Mouse (Mus musculus): ENCODE data around the gene Krtcap2. TPM values are rescaled to one million over a fixed set of nuclear protein-coding genes. Genes with fewer than 3 reads are reported as not detected.

Gene Krtcap2
- polyA plus RNA-seq, 1 experiment from 2014 or later = 282 TPM

DNA sequence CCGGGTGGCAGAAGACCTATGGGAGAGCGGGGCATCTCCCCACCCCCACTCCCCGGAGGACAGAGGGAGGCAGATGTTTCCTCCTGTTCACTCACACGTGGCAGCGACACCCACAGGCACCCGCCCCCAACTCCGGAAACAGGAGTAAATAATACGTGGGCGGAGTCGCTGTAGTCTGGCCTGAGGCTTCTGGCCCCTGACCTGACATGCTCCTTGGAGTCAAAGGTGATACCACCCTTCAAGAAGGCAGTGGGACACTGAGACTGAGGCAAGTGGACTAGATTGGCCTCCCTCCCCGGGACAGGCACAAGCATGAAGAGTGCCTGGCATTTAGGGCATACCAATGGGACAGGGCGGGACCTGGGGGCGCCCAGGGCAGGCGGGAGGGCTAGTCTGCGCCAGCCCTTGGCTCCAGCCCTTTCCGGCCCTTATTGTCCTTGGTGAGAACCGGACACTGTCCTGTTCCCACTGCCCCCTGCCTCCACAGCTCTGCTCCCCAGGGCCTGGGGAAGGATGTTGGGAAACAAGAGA is 5.7 kb downstream of the Krtcap2 start:
- Histone ChIP-seq H3K9ac (no peak overlapping the region; the same call in 1 of the 2 replicates), H3K27me3 (no peaks in the 10 kb centered on the region), H3K4me1 (peaks cover 43% of the 10 kb centered on the region), H3K9me3 (no peaks in the 10 kb centered on the region), H3K36me3 (peaks cover 13% of the 10 kb centered on the region), H3K27ac (peak overlapping the region; percentile 79), H3K4me2 (peak overlapping the region; percentile 39), H3K4me3 (0 out of 2 replicates have a peak overlapping the region, but pooled peaks have one; percentile 6)
- WGBS = 7% methylated on average over 17 of the region's 17 CpGs
- peak; percentile 50 for ATAC-seq (ENCODE audit: borderline replicate concordance, extremely low read depth, low FRiP score, low TSS enrichment)

DNA sequence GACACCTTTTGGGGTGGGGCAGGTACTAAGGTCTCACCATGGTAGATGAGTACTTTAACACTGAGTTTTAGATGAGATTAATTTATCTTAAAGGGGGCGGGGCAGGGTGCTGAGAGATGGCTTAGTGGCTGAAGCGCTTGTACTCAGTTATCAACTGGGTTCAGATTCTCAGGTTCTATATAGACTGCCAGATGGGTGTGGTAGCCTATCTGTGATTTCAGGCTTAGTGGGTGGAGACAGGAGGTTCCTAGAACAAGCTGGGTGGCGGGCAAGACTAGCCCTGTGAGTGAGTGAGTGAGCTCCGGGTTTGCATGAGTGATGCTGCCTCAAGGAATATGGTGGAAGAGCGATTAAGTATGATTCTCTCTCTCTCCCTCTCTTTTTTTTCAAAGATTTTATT is 9.2 kb downstream of the Krtcap2 start:
- Histone ChIP-seq H3K27ac (no peak overlapping the region), H3K36me3 (no peaks in the 10 kb centered on the region), H3K4me3 (no peak overlapping the region), H3K4me2 (no peak overlapping the region), H3K9me3 (no peaks in the 10 kb centered on the region), H3K27me3 (no peaks in the 10 kb centered on the region), H3K9ac (no peak overlapping the region), H3K4me1 (peaks cover 27% of the 10 kb centered on the region)
- 87% methylated on average over 5 of the region's 5 CpGs for WGBS
- no peak for ATAC-seq (ENCODE audit: borderline replicate concordance, extremely low read depth, low FRiP score, low TSS enrichment)

DNA sequence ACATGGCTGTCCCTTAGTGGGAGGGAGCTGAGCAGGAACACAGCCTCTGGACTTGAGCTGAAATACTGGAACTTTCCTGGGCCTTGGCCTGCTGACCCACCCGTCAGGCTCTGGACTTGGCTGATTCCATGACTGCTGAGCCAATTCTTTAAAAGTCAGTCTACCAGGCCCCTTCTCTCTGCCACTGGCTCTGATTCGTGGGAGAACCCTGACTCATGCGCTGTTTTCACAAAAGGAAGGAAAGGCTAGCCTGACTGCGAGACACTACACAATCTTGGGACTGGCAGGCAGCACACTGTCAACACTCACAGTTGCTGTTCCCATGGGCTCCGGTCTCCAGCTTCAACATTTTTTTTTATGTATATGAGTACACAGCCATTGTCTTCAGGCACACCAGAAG is 10.4 kb downstream of the Krtcap2 start:
- no peak for ATAC-seq (ENCODE audit: borderline replicate concordance, extremely low read depth, low FRiP score, low TSS enrichment)
- H3K36me3 ChIP-seq = no peaks in the 10 kb centered on the region
- no peak overlapping the region for H3K27ac ChIP-seq
- no peaks in the 10 kb centered on the region for H3K27me3 ChIP-seq
- WGBS = 67% methylated on average over 5 of the region's 5 CpGs
- no peaks in the 10 kb centered on the region for H3K9me3 ChIP-seq
- H3K4me3 ChIP-seq = no peak overlapping the region
- no peak overlapping the region for H3K4me2 ChIP-seq
- peaks cover 17% of the 10 kb centered on the region for H3K4me1 ChIP-seq
- no peak overlapping the region for H3K9ac ChIP-seq

DNA sequence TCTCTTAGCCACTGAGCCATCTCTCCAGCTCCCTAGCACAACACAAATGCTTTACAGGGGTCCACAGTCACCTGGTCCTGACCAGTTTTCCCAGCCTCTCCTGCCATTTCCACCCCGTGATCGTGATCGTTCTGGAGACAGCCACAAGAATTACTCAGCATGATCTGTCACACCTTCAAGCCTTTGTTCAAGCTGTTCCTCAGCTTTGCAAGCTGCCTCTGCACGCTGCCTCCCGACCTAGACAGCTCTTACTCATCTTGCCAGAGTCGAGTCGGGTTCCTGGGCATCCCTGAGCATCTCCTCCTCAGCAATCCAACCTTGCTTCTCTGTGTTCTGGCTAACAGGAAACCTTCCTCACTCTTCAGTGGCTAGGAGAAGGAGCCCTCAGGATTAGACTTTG is 13.3 kb downstream of the Krtcap2 start, which contains the start of gene Dpm3:
Gene Dpm3, plus strand, starts transcription at position 283 of the 400 bp plus-strand sequence.
- WGBS = 48% methylated on average over 7 of the region's 7 CpGs
- Histone ChIP-seq H3K27ac (no peak within 1 kb of the TSS), H3K4me2 (no peak within 1 kb of the TSS), H3K9me3 (no peaks in the 10 kb centered on the region), H3K9ac (no peak within 1 kb of the TSS), H3K27me3 (no peaks in the 10 kb centered on the region), H3K4me1 (no peaks in the 10 kb centered on the region), H3K4me3 (no peak within 1 kb of the TSS), H3K36me3 (no peaks in the 10 kb centered on the region)
- no peak for ATAC-seq (ENCODE audit: borderline replicate concordance, extremely low read depth, low FRiP score, low TSS enrichment)

DNA sequence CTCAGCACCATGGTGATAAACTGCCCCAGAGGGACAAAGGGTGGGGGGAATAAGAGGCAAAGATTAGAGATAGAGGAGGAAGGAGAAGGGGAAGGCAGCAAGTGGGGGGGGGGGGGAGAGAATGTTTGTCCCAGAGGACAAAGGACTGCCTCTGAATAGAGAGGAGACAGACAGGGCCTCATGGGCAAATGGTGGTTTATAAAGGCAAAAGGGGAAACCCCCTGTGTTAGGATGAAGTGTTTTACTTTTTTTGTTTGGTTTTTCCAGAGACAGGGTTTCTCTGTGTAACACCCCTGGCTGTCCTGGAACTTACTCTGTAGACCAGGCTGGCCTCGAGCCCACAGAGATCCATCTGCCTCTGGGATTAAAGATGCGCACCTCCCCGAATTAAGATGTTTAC is 14.4 kb downstream of the Krtcap2 start:
- Histone ChIP-seq H3K27ac (no peak overlapping the region), H3K9me3 (no peaks in the 10 kb centered on the region), H3K36me3 (no peaks in the 10 kb centered on the region), H3K27me3 (no peaks in the 10 kb centered on the region), H3K4me1 (no peaks in the 10 kb centered on the region), H3K9ac (no peak overlapping the region), H3K4me2 (no peak overlapping the region), H3K4me3 (no peak overlapping the region)
- ATAC-seq (ENCODE audit: borderline replicate concordance, extremely low read depth, low FRiP score, low TSS enrichment) = no peak
- WGBS = 51% methylated on average over 3 of the region's 3 CpGs

- Histone ChIP-seq H3K4me2 (no peak overlapping the region), H3K27ac (peak overlapping the region; percentile 69), H3K4me1 (peaks cover 10% of the 10 kb centered on the region), H3K9ac (no peak overlapping the region), H3K9me3 (no peaks in the 10 kb centered on the region), H3K4me3 (no peak overlapping the region), H3K36me3 (no peaks in the 10 kb centered on the region), H3K27me3 (no peaks in the 10 kb centered on the region)
- no peak for ATAC-seq (ENCODE audit: borderline replicate concordance, extremely low read depth, low FRiP score, low TSS enrichment)
- WGBS = 62% methylated on average over 10 of the region's 10 CpGs
These were observed 16.7 kb downstream of the Krtcap2 start for GRCm38 (mm10) chr3:89262417-89262816.

DNA sequence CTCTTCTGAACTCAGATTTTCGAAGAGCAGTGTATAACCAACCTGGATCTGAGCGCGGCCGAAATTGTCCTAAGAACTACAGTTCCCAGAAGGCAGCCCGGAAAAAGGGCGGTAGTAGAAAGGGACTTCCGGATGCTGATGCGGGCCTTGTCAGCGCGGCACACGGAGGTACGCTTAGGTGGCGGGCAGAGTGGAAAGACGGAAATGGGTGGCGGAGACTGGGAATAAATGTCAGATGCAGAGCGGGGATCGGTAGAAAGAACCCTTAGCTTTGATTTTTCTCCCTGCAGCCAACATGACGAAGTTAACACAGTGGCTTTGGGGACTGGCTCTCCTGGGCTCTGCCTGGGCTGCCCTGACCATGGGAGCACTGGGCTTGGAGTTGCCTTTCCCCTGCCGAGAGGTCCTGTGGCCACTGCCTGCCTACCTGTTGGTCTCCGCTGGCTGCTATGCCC is 20.7 kb downstream of the Krtcap2 start:
- H3K27ac ChIP-seq = peak overlapping the region; percentile 70
- peak overlapping the region; percentile 60 for H3K4me3 ChIP-seq
- 0 out of 2 replicates have a peak, but pooled peaks cover 3% of the 10 kb centered on the region for H3K36me3 ChIP-seq
- H3K27me3 ChIP-seq = no peaks in the 10 kb centered on the region
- 0% methylated on average over 20 of the region's 20 CpGs for WGBS
- peaks cover 38% of the 10 kb centered on the region for H3K4me1 ChIP-seq
- H3K9ac ChIP-seq = peak overlapping the region; percentile 73
- peak; percentile 75; the same call in 1 of the 2 replicates for ATAC-seq (ENCODE audit: borderline replicate concordance, extremely low read depth, low FRiP score, low TSS enrichment)
- H3K4me2 ChIP-seq = peak overlapping the region; percentile 68
- H3K9me3 ChIP-seq = no peaks in the 10 kb centered on the region

DNA sequence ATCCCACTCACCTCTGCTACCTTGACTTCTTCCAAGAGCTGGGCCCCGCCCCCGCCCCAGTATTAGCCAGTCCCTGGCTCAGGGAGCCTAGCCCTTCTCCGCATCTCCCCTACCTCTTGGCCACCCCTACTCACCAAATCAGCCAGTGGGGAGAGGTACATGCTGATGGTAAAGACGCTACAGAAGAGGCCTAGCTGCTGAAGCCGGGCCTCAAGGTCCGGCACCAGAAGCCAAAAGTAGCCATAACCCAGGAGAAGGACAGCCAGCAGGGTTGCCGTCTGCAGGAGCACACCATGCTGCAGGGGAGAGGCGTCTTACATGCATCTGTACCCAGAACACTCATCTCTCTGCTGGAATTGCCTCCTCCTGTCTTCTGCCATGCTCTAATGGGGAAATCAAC is 23.1 kb downstream of the Krtcap2 start:
- WGBS = 62% methylated on average over 8 of the region's 8 CpGs
- Histone ChIP-seq H3K36me3 (peaks cover 21% of the 10 kb centered on the region), H3K4me3 (0 out of 2 replicates have a peak overlapping the region, but pooled peaks have one; percentile 56), H3K9me3 (no peaks in the 10 kb centered on the region), H3K4me2 (peak overlapping the region; percentile 69), H3K27me3 (no peaks in the 10 kb centered on the region), H3K9ac (no peak overlapping the region), H3K4me1 (peaks cover 50% of the 10 kb centered on the region), H3K27ac (0 out of 2 replicates have a peak overlapping the region, but pooled peaks have one; percentile 90)
- ATAC-seq (ENCODE audit: borderline replicate concordance, extremely low read depth, low FRiP score, low TSS enrichment) = no peak

DNA sequence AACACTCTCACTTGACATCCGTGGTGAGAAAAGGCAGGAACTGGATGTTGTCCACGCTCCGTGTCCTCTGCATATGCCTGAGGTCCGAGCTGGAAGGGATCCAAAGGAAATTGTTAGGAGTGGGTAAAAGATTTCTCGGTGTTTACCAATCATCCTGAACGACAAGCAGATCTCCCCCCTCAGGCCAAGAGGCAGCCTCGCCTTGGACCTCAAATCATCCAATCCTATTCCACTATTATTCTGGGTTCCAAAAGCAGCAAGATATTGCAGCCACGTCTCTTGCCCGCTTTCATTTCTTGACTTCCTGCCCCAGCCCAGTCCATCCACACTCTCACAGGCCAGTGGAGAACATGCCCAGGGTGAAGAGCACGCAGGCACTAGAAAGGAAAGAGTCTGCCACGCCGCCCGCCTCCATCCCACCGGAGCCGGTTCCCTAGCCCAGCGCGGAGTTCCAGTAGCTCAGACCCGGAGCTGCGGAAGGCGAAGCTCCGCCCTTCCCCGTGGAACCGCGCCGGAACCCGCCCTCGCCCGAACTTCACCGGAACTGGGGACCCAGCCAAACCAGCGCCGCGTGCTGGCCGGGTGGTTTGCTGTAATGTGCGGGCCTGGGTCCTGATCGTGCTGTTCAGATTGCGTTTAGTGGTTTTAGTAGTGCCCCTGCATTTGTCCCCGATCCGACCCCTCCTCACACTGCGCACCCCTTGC is 24.4 kb downstream of the Krtcap2 start, which contains the start of gene Slc50a1:
Gene Slc50a1, minus strand, starts transcription at position 520 of the 705 bp plus-strand sequence.
- peak within 1 kb of the TSS; percentile 90 for H3K27ac ChIP-seq
- H3K9ac ChIP-seq = peak within 1 kb of the TSS; percentile 73
- H3K4me3 ChIP-seq = peak within 1 kb of the TSS; percentile 56
- H3K4me1 ChIP-seq = peaks cover 50% of the 10 kb centered on the region
- WGBS = 2% methylated on average over 39 of the region's 39 CpGs
- H3K9me3 ChIP-seq = no peaks in the 10 kb centered on the region
- H3K4me2 ChIP-seq = peak within 1 kb of the TSS; percentile 69
- H3K36me3 ChIP-seq = peaks cover 26% of the 10 kb centered on the region
- peak; percentile 69; the same call in 1 of the 2 replicates for ATAC-seq (ENCODE audit: borderline replicate concordance, extremely low read depth, low FRiP score, low TSS enrichment)
- no peaks in the 10 kb centered on the region for H3K27me3 ChIP-seq

GRCm38 (mm10) chr3:89270891-89271290 is 25.1 kb downstream of the Krtcap2 start:
- 54% methylated on average over 6 of the region's 6 CpGs for WGBS
- peak overlapping the region; percentile 69 for H3K4me2 ChIP-seq
- H3K4me1 ChIP-seq = peaks cover 48% of the 10 kb centered on the region
- H3K9ac ChIP-seq = peak overlapping the region; percentile 73
- H3K9me3 ChIP-seq = no peaks in the 10 kb centered on the region
- H3K27me3 ChIP-seq = no peaks in the 10 kb centered on the region
- H3K36me3 ChIP-seq = peaks cover 32% of the 10 kb centered on the region
- H3K4me3 ChIP-seq = peak overlapping the region; percentile 56; the same call in 1 of the 2 replicates
- H3K27ac ChIP-seq = peak overlapping the region; percentile 90
- ATAC-seq (ENCODE audit: borderline replicate concordance, extremely low read depth, low FRiP score, low TSS enrichment) = no peak

- Histone ChIP-seq H3K27me3 (no peaks in the 10 kb centered on the region), H3K4me3 (no peak overlapping the region), H3K4me1 (peaks cover 53% of the 10 kb centered on the region), H3K4me2 (no peak overlapping the region), H3K27ac (no peak overlapping the region), H3K9me3 (no peaks in the 10 kb centered on the region), H3K9ac (no peak overlapping the region), H3K36me3 (peaks cover 34% of the 10 kb centered on the region)
- ATAC-seq (ENCODE audit: borderline replicate concordance, extremely low read depth, low FRiP score, low TSS enrichment) = no peak
- WGBS = 38% methylated on average over 6 of the region's 6 CpGs
These were observed 26.0 kb downstream of the Krtcap2 start for GRCm38 (mm10) chr3:89271760-89272159.

- peaks cover 4% of the 10 kb centered on the region; the same call in 1 of the 2 replicates for H3K27me3 ChIP-seq
- H3K4me3 ChIP-seq = no peak overlapping the region
- no peak for ATAC-seq (ENCODE audit: borderline replicate concordance, extremely low read depth, low FRiP score, low TSS enrichment)
- peaks cover 31% of the 10 kb centered on the region for H3K36me3 ChIP-seq
- H3K9ac ChIP-seq = no peak overlapping the region
- WGBS = 86% methylated on average over 13 of the region's 13 CpGs
- peak overlapping the region; percentile 85 for H3K4me2 ChIP-seq
- peaks cover 47% of the 10 kb centered on the region for H3K4me1 ChIP-seq
- H3K9me3 ChIP-seq = no peaks in the 10 kb centered on the region
- no peak overlapping the region for H3K27ac ChIP-seq
These were observed 30.3 kb downstream of the Krtcap2 start for GRCm38 (mm10) chr3:89276061-89276460.

All from lung, embryonic 15.5 days (tissue).